Mouse (Mus musculus) midbrain, embryonic 12.5 days (tissue): Measurements from ENCODE around the gene Olfr1. TPM values are rescaled to one million over a fixed set of nuclear protein-coding genes. Genes with fewer than 3 reads are reported as not detected.

Source experiments
- ATAC-seq: fragments of 200-750 bp; cut with Nextera tagmentation; 2 replicates; pipeline ENCODE4 v1.8.0; 2017; ENCODE audit warnings: low read depth, moderate TSS enrichment, moderate library complexity; ENCODE audit not compliant: low FRiP score
- H3K27ac ChIP-seq: fragments of 300-500 bp; sonication (generic); replicated peaks from 2 replicates; pipeline ENCODE4 v1.5.1; 2016; ENCODE audit warnings: mild to moderate bottlenecking
- H3K27me3 ChIP-seq: fragments of 300-500 bp; sonication (generic); 2 replicates; pipeline ENCODE4 v1.6.1; 2016; ENCODE audit warnings: mild to moderate bottlenecking
- H3K36me3 ChIP-seq: fragments of 300-500 bp; sonication (generic); 2 replicates; pipeline ENCODE4 v1.6.1; 2016
- H3K4me1 ChIP-seq: fragments of 300-500 bp; sonication (generic); 2 replicates; pipeline ENCODE4 v1.6.1; 2016
- H3K4me2 ChIP-seq: fragments of 300-500 bp; sonication (generic); replicated peaks from 2 replicates; pipeline ENCODE4 v1.6.1; 2016; ENCODE audit warnings: mild to moderate bottlenecking, moderate library complexity
- H3K4me3 ChIP-seq: fragments of 300-500 bp; sonication (generic); 2 replicates; pipeline ENCODE4 v1.5.1; 2016; ENCODE audit warnings: mild to moderate bottlenecking
- H3K9ac ChIP-seq: fragments of 300-500 bp; sonication (generic); replicated peaks from 2 replicates; pipeline ENCODE4 v1.6.1; 2016; ENCODE audit warnings: mild to moderate bottlenecking, moderate library complexity
- H3K9me3 ChIP-seq: fragments of 300-500 bp; sonication (generic); 2 replicates; pipeline ENCODE4 v1.6.1; 2016; ENCODE audit warnings: mild to moderate bottlenecking
- WGBS: fragments of 180-500 bp; shearing (Covaris S2); methylation state at CpG from one replicate; pipeline ENCODE4 v1.1.7; 2016; 5-methylcytosine and 5-hydroxymethylcytosine counted together
- polyA plus RNA-seq: library from polyadenylated mRNA; unstranded; fragments of >200 nt; fragmentation: Nextera tagmentation; extraction: Ambion mirVana; gene quantifications from 2 replicates; pipeline ENCODE4 v1.2.1, GENCODE M21; 2016

The Olfr1 gene
- not detected in 2 replicates for polyA plus RNA-seq

DNA sequence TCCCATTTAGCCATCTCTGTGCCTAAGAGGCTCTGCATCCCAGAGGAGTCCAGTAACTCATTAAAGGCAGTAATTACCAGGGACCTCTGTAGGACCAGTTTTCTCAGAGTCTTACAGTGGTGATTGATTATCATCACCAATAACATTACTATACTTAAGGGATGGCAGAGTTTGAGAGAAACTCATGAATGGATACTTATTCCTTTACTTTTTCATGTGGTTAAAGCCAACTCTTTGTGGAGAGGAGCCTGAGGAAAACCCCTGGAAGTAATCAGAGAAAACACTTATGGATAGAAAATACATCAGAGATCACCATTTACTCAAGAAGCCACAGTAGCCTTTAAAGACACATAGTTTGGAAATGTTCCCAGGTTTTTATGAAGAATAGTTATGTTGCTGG lies at the start of gene Olfr1:
Gene Olfr1, minus strand, starts transcription at position 101 of the 400 bp plus-strand sequence.
- Histone ChIP-seq H3K27ac (no peak within 1 kb of the TSS), H3K27me3 (no peaks in the 10 kb centered on the region), H3K9me3 (no peaks in the 10 kb centered on the region), H3K4me3 (no peak within 1 kb of the TSS), H3K9ac (no peak within 1 kb of the TSS), H3K4me2 (no peak within 1 kb of the TSS), H3K36me3 (no peaks in the 10 kb centered on the region), H3K4me1 (no peaks in the 10 kb centered on the region)
- no peak for ATAC-seq

GRCm38 (mm10) chr11:73428377-73428776 lies 29.0 kb upstream of the Olfr1 start, which contains the start of gene Olfr378:
Olfr378 (minus strand) TSS chr11:73428477.
- 100% methylated on average over 1 of the region's 1 CpGs for WGBS
- H3K27me3 ChIP-seq: no peaks in the 10 kb centered on the region
- H3K27ac ChIP-seq: no peak within 1 kb of the TSS
- no peaks in the 10 kb centered on the region for H3K36me3 ChIP-seq
- H3K9ac ChIP-seq: no peak within 1 kb of the TSS
- ATAC-seq: no peak
- peaks cover 18% of the 10 kb centered on the region for H3K9me3 ChIP-seq
- H3K4me1 ChIP-seq: no peaks in the 10 kb centered on the region
- H3K4me2 ChIP-seq: no peak within 1 kb of the TSS
- no peak within 1 kb of the TSS for H3K4me3 ChIP-seq

DNA sequence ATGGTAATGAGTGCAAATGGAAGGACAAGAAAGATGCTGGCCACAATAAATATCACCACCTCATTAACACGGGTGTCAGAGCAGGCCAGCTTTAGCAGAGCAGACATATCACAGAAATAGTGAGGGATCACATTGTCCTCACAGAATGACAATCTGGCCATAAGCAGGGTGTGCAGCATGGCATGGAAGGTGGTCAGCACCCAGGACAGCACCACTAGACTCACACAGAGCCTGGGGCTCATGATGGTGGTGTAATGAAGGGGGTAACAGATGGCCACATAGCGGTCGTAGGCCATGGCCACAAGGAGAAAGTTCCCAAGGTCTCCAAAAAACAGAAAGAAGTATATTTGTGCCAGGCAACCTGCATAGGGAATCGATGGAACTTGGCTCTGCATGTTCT lies 4.0 kb downstream of the Olfr1 start:
- no peak overlapping the region for H3K4me2 ChIP-seq
- 67% methylated on average over 4 of the region's 4 CpGs for WGBS

GRCm38 (mm10) chr11:73370946-73371345 lies 28.5 kb downstream of the Olfr1 start, which contains the start of gene Olfr376:
Olfr376 (plus strand) TSS chr11:73371246.
- Histone ChIP-seq H3K4me2 (no peak within 1 kb of the TSS), H3K9ac (no peak within 1 kb of the TSS), H3K36me3 (no peaks in the 10 kb centered on the region), H3K27ac (no peak within 1 kb of the TSS), H3K4me1 (no peaks in the 10 kb centered on the region), H3K9me3 (peaks cover 4% of the 10 kb centered on the region; the same call in 1 of the 2 replicates), H3K27me3 (no peaks in the 10 kb centered on the region), H3K4me3 (no peak within 1 kb of the TSS)
- no peak for ATAC-seq
- 93% methylated on average over 2 of the region's 2 CpGs for WGBS

More for the DNA sequence above, 4.0 kb downstream of the Olfr1 start:
- H3K4me1 ChIP-seq: no peaks in the 10 kb centered on the region
- H3K27me3 ChIP-seq: no peaks in the 10 kb centered on the region
- H3K9me3 ChIP-seq: no peaks in the 10 kb centered on the region
- no peak overlapping the region for H3K4me3 ChIP-seq
- ATAC-seq: no peak
- H3K27ac ChIP-seq: no peak overlapping the region
- H3K9ac ChIP-seq: no peak overlapping the region
- no peaks in the 10 kb centered on the region for H3K36me3 ChIP-seq

- no peak within 1 kb of the TSS for H3K27ac ChIP-seq
- no peak within 1 kb of the TSS for H3K4me2 ChIP-seq
- no peaks in the 10 kb centered on the region for H3K36me3 ChIP-seq
- WGBS: 51% methylated on average over 3 of the region's 3 CpGs
- H3K4me1 ChIP-seq: no peaks in the 10 kb centered on the region
- no peak for ATAC-seq
- H3K27me3 ChIP-seq: no peaks in the 10 kb centered on the region
- no peaks in the 10 kb centered on the region for H3K9me3 ChIP-seq
- H3K4me3 ChIP-seq: no peak within 1 kb of the TSS
- no peak within 1 kb of the TSS for H3K9ac ChIP-seq
These were observed 48.9 kb downstream of the Olfr1 start, which contains the start of gene Olfr20 for GRCm38 (mm10) chr11:73350483-73350882. Olfr20 (plus strand) TSS chr11:73350783.

Other genes with a start within 250 kb of the Olfr1 start
- gene P2rx5, start 239.2 kb downstream of the Olfr1 start, polyA plus RNA-seq: 0.09 and 0.12 TPM in 2 replicates
- gene Emc6, start 222.6 kb downstream of the Olfr1 start, polyA plus RNA-seq: 119 and 123 TPM in 2 replicates
- 172 and 182 TPM in 2 replicates for gene Tax1bp3, start 222.5 kb downstream of the Olfr1 start, polyA plus RNA-seq
- 20.6 and 23.1 TPM in 2 replicates for gene Ctns, start 200.6 kb downstream of the Olfr1 start, polyA plus RNA-seq
- 1.4 and 1.5 TPM in 2 replicates for gene Shpk, start 200.2 kb downstream of the Olfr1 start, polyA plus RNA-seq
- gene Trpv1, start 165.3 kb downstream of the Olfr1 start, polyA plus RNA-seq: not detected in 2 replicates
- gene Trpv3, start 132.2 kb downstream of the Olfr1 start, polyA plus RNA-seq: 0.05 TPM in 1 of 2 replicates, not detected in the other
- 0.28 TPM in 1 of 2 replicates, not detected in the other for gene Aspa, start 70.0 kb downstream of the Olfr1 start, polyA plus RNA-seq
- gene Gm49340, start 69.9 kb downstream of the Olfr1 start, polyA plus RNA-seq: not detected in 2 replicates
- gene Spata22, start 69.9 kb downstream of the Olfr1 start, polyA plus RNA-seq: not detected in 2 replicates
- not detected in 2 replicates for gene Olfr20, start 48.8 kb downstream of the Olfr1 start, polyA plus RNA-seq
- not detected in 2 replicates for gene Olfr376, start 28.4 kb downstream of the Olfr1 start, polyA plus RNA-seq
- not detected in 2 replicates for gene Olfr378, start 28.9 kb upstream of the Olfr1 start, polyA plus RNA-seq
- not detected in 2 replicates for gene Olfr380, start 57.9 kb upstream of the Olfr1 start, polyA plus RNA-seq
- not detected in 2 replicates for gene Olfr381, start 92.0 kb upstream of the Olfr1 start, polyA plus RNA-seq
- not detected in 2 replicates for gene Olfr382, start 117.6 kb upstream of the Olfr1 start, polyA plus RNA-seq
- not detected in 2 replicates for gene Olfr385, start 193.4 kb upstream of the Olfr1 start, polyA plus RNA-seq
- not detected in 2 replicates for gene Olfr384, start 199.0 kb upstream of the Olfr1 start, polyA plus RNA-seq